Mouse (Mus musculus) urinary bladder, postnatal 14 days (tissue): ENCODE data around the gene Comp.
A peak's percentile ranks its signal among the peaks of the same experiment; 100 is the strongest.

Source experiments
- DNase-seq: peaks from one replicate; pipeline ENCODE4 v3.0.0; 2021; ENCODE audit warnings: low spot score

The Comp gene

DNA sequence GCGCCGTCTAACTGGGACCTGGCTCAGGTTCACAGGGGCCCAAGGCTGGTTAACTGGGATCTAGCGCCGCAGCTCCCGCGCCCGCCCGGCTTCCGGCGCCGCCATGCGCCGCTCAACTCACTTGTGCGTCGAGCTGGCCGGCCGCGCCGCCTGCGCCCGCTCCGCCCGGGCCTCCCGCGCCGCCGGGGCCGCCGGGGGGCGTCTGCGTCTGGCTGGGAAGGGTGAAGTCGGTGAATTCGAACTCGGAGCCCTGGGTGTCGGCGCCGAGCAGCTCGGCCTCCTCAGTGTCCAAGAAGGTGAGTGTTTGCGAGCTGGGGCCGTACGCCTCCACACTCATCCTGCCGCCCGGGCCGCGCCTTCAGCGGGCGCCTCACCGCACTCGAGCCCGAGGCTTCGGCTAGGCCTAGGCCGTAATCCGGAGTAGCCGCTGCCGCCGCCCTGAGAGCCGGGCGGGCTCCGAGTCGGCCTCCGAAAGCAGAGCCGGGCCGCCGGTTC is 20.7 kb upstream of the Comp start:
- peak; percentile 46 for DNase-seq

DNA sequence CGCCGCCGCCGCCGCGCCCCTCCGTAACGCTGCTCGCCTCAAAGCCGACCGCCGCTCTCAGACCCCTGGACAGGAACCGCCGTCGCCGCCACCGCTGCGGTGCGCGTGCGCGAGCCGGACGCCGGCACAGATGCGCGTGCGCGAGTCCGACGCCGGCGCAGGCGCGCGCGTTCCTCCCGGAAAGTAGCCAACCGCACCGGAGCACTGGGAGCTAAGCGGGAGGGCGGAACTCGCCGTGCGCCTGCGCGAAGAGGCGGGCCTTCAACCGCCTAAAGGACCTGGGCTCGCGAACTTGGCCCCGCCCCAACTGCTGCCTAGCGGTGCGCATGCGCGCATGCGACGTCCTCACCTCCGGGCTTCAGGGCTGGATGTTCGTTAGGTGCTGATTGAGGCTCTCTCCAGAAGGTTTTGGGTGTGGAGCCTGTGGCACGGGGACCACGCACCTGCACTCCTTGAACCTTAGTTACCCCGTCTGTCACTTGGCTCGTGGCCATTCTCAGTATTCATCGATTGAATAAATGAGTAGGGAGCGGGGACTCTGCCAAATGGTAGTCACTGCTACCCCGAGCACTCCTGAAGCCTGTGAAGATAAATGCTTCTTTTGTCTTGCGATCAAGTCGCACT is 20.1 kb upstream of the Comp start, which contains the start of gene Upf1:
Gene Upf1, minus strand, starts transcription at position 85 of the 624 bp plus-strand sequence.
- DNase-seq, result peak; percentile 99

DNA sequence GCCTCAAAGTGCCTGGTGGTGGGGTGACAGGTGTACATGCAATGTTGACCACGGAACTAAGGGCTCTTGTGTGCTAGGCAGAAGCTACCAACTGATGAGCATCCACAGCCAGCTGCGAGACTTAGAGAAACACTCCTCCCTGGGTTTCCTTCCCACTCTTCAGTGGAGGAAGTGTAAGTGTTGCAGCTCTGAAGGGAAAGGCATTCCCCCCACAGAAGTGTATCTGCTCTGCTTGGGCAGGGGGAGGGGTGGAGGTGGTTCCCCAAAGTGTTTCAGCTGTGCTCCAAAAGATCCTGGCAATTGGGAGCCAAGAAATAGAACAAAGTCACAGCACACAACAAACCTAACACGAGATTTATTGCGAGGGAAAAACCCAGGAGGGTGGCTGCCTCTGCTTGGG is 19.4 kb upstream of the Comp start:
- DNase-seq, result no peak

DNA sequence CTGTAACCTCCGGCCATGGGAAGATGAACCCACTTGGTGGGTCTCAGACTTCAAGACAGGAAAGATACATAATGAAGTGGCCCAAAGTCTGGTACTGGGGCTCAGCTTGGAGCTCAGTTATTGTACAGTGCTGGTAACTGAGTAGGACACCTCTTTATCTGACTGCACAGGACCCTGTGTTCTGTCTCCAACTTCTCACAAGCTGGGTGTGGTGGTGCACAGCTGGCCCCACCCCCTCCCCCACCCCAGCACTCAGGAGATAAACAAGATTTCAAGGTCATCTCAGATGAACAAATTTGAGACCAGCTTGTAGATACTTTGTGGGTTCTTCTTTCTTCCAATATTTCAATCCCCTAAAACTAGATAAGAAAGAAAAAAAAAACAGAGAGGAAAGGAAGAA is 17.2 kb upstream of the Comp start:
- DNase-seq, result no peak

DNA sequence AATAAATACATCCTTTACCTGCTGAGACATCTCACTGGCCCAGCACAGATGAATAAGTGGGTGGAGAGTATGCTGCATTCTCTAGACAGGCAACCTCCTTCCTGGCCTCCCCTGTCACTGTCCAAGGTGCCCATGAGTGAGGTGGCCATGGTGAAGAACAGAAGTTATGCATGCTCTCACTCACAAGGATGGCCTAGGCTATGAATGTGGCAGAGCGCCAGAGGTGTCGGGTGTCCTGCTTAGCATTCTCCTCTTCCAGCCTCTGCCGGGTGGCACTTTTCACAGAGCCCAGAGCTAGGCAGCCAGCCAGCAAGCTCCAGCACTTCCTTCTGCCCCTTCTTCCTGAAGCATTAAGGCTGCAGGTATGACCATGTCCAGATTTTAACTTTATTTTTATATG is 13.9 kb upstream of the Comp start:
- peak; percentile 48 for DNase-seq

DNA sequence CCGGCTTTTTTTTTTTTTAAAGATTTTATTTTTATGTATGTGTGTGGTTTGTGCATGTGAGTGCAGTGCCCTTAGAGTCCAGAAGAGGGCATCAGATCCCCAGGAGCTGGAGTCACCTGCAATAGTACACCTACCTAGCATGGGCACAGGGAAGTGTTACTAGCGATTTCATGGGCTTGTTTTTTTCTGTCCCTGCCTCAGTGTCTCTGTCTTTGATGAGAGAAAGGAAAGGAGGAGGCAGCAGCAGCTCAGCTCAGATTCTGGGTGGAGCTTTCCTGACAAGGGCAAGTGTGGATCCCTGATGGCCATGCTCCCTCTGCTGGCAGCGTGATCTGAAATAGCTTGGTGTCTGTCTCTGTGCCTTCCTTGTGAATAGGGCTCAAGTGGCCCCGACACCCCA is 12.6 kb upstream of the Comp start:
- DNase-seq, result no peak

DNA sequence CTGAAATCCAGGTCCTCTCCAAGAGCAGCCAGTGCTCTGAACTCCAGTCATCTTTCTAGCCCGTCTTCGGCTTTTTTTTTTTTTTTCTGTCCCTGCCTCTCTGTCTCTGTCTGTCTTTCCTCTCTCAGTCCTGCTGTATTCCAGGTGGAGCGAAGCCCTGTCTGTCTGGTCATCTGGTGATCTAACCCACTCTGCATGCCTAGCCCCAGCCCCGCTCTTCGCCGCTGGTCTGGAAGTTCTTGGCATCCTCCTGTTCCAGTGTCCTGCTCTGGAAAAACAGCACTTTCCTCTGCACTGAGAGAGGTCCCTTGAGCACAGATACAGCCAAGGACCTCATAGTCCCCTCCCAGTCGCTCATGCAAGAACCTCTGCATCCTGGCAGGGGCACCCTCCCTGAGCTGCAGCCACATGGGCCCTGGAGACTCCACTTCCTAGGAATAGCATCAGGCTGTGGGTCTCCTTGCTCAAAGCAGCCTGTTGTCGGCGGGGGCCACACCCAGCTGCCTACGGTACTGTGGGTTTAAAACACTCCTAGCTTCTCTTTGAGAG is 11.8 kb upstream of the Comp start:
- DNase-seq, result no peak

DNA sequence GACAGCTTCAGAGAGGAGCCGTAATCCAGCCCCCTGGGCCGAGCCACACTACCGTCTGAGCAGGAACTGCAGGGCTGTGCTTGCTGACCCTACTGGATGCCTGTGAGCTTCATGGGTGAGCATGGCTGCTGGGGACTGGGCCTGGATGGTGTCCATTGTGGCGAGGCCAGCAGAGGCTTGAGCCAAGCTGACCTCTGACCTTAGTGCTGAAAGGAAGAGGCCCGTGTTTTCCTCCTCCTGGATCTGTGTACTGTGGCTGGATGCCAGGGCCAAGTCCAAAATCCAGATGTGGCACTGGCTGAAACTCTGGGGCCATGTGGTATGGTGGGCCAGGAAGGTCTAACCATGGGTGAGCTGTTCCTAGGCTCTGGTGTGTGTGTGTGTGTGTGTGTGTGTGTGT is 9.3 kb upstream of the Comp start:
- DNase-seq, result no peak

DNA sequence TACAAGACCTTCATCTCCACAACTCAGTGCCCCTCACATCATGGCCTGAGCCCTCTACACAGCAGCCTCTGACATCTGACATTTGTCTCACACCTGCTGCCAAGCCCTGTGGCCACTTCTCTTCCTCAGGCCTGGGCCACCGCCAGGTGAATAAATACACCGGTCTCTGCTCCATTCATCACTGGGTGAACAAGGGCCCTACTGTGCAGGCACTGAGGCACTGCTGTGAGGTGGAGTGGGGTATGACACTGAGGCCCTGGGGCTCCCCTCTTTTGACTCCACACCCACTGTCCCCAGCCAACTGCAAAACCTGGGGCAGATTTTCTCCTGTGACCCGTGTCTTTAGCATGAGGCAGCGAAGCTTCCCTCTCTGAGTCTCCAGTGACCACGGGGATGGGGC is 6.8 kb upstream of the Comp start:
- no peak for DNase-seq

DNA sequence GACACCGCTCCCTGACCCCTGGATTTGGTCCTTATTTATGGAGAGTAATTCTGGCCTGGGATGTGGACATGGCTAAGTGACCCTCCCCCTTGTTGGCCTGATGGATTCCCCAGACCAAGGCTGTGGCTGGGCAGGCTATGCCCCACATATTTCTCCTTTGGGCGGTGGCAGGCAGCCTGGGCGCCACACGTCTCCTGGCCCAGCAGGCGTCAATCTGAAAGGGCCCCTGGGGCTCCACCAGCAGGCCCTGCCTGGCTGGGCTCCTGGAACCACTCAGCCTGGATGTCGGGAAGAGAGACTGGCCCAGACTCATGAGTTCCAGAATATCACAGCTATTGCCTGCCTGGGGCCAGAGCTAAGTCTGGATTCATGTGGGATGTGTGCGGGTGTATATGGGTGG is 2.9 kb upstream of the Comp start:
- no peak for DNase-seq

DNA sequence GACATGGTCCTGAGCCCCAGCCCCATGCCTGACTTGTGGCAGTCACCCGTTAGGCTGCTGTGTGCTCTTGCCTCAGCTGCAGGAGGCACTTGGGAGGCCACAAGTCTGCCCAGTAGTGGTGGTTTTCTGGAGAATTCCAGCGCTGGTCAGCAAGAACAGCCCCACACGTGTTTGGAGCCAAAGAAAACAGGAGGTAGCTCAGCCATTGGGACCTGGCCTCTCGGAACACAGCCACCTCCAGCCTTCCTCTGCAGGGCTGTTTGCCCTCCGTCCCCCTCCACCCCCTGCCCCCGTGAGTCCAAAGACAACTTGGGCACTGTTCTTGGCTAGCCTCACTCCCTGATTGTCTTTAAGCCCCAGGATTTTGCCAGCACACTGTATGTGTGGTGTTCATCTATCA is 1.4 kb upstream of the Comp start:
- no peak for DNase-seq

DNA sequence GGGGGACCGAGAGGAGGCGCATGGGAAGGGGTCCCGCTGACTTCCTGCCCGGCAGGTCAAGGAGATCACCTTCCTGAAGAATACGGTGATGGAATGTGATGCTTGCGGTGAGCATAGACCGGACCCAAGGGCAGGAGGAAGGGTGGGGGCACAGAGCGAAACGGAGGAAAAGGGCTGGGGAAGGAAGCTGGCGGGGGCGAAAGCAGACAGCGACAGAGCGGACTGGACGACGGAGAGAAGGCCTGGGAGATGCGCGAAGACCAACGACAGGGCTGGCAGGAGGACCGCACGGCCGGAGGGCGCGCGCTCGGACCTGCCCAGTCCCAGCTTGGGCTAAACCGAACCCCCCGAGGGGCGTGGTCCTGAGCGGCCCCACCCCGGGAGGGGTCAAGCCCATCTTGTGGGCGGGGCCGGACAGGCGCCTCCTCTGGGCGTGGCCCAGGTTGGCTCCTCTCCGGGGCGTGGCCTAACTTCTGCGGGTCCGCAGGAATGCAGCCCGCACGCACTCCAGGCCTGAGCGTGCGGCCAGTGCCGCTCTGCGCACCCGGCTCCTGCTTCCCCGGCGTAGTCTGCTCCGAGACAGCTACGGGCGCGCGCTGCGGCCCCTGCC is 1.1 kb downstream of the Comp start:
- DNase-seq, result peak; percentile 86

DNA sequence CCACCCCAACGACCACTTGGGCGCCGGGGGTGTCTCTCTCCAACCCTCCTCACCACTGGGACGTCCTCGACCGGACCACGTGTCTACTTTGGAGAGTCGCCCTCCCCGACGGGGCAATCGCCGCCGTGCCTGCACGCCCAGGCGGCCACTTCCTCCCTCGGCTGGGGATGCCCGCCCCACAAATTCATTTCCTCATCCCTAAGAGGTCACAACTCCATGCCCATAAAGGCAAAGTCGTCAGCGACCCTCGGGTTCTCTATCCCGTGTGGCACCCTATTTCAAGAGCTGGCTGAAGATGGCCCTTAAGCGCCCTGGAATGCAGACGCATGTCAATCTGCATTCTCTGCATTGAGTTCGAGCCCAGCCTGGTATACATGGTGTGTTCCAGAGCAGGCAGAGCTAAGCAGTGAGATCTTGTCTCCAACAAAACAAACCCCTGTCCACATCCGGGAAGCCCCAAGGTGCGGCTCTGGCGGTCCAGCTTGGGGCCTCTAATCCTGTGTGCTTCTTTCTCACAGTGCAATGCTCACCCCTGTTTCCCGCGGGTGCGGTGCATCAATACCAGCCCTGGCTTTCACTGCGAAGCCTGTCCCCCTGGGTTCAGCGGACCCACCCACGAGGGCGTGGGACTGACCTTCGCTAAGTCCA is 2.0 kb downstream of the Comp start:
- DNase-seq, result no peak

DNA sequence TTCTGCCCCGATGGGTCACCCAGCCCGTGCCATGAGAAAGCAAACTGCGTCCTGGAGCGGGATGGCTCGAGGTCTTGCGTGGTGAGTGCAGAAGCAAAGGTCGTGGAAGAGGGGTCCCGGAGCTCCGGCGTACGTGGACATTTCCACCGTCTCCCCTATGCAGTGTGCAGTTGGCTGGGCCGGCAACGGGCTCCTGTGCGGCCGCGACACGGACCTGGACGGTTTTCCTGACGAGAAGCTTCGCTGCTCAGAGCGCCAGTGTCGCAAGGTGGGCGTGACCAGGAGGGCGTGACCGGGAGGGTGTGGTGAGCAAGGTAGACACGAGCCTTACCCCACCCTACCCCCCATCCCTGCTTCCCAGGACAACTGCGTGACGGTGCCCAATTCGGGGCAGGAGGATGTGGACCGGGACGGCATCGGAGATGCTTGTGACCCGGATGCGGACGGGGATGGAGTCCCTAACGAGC is 3.0 kb downstream of the Comp start:
- no peak for DNase-seq

DNA sequence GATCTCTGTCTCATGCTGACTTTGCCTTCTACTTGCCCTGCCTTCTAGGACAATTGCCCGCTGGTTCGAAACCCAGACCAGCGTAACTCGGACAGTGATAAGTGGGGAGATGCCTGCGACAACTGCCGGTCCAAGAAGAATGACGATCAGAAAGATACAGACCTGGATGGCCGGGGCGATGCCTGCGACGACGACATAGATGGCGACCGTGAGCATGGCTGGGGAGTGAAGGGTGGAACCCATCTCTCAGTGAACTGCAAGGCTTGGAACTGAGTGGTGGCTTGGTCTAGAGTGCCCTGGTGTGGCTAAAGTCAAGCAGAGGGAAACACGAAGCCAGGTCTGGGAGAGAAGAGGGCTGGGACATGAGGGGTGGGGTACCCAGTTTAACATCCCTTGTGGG is 3.7 kb downstream of the Comp start:
- DNase-seq, result no peak

DNA sequence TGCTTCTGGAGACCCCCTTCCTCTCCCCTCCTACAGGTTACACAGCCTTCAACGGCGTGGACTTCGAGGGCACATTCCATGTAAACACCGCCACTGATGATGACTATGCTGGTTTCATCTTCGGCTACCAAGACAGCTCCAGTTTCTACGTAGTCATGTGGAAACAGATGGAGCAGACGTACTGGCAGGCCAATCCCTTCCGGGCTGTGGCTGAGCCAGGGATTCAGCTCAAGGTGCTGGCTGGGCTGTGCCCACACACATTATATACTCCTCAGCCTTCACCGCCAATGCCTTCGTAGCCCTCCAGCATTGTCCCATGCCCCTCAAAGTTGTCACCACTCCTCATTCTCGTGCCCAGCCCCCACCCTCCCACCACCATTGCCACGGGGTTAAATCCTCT is 6.7 kb downstream of the Comp start:
- no peak for DNase-seq

DNA sequence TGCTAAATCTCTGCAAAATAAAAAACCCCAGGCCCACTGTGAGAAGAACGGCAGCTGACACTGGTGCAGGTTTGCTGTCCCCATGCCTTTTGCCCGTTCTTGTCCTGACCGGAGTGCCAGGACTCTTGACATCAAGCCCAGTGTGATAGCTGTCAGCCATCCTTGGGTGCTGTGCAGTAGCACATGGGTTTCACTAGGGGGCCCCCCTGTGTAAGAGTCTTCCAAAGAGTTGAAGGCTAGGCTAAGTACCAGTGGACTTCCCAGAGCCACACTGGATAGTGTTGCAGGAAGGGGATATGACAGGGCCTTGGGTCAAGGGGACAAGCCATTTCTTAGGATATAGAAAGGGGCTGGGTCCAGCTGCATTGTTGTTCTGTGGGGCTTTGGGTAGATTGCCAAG is 9.9 kb downstream of the Comp start:
- peak; percentile 66 for DNase-seq

DNA sequence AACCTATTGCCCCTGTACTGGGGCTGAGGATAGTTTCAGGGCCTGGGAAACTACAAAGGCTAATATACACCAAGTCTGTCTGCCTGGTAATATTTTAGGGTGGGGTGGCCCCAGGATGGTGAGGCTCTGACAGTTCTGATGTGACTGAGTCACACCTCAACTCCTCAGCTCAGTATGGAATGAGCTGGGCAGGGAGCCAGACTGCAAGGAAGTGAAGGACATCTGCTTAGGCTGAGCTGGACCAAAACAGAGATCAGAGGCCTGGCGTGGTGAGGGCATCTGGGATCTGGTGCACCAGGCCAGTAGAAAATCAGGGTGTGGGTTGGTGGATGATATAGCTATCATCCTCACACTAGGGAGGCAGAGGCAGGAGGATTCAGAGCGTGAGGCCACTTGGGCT is 16.3 kb downstream of the Comp start:
- no peak for DNase-seq

DNA sequence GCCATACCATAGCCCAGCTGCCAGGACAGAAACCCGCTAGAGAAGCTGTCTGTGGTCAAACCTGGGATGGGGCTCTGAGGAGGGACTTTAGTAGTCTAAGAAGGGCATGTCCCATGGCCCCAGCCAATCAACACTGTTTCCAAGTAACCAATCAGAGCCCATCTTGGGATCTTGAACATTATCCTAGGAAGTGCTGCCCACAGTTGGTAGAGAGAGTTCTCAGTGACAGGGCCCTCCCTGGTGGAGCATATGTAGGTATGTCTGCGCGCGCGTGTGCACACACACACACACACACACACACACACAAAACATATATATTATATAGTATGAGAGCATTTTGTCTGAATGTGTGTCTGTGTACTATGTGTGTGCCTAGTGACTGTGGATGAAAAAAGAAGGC is 19.7 kb downstream of the Comp start:
- DNase-seq, result no peak

DNA sequence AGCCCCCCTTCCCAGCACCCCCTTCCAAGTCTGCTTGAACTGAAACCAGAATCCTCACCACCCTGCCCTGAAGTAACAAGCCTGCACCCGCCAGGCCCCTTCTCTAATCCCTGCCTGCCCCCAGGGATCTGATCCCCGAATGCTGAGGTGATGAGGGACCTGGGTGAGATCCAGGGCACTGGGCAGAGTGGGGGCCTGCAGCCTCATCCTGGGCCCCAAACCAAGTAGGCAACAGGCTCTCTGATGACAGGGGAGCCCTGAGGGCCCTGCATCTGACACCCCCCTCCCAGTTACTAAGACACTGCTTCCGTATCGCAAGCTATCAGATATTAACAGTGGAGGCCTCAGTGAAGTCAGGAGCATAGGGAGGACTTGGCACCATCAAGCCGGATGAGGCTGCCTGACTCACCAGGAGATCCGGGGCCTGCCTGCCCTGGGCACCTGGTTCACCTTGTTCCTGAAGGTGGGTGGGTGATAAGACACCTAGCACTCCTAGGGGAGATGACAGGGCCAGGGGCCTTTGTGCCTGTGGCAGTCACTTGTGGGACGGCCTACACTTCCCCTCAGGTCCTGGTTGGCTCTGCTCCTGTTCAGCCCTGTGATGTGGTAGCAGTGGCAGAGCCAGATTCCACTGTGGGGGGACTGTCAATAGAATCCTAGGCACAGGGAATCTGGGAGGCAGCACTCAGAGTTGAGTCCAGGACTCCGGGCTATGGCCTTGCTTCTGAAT is 21.1 kb downstream of the Comp start:
- no peak for DNase-seq

DNA sequence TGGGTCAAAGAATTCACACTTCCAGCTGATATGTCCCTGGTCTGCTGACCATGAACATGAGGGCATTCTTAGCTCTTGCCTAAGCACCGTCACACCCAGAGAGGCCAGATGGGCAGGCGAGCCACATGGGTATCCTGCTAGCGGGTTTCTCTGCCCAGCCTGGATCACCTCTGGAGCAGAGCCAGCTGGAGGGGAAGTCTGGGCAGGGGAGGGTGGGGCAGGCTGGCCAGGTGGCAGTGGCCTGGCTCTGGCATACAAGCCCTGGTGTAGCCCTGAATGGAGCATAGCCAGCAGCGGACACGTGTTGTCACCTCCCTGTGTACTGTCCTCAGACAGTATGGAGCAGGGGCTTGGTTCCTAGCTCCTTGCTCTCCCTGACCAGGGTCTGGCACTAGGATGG is 22.3 kb downstream of the Comp start:
- no peak for DNase-seq

DNA sequence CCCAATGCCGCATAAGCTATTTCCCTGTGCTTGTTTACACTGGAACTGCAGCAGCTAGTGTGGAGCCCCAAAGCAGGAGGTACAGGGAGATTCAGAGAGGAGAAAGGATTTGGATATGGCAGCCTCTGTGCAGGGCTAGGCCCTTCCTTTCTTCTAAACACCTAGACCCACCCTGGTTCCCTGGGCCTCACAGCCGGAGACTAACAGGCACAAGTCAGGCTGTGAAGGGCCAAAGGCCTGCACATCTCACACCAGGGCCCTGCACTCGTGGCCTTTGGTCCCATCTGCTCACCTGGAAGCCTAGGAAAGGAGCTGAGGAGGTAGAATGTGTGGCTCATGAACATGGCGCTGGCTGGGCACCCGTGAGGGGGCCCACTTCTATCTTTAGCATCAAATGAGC is 22.8 kb downstream of the Comp start:
- no peak for DNase-seq
